Mouse (Mus musculus) ES-E14 (cell line): Measurements from ENCODE around the gene Prrt1. TPM values are rescaled to one million over a fixed set of nuclear protein-coding genes. Genes with fewer than 3 reads are reported as not detected.

Experiments used
- DNase-seq: peaks from one replicate; pipeline ENCODE4 v3.0.0-alpha.2; 2013; ENCODE audit warnings: low read depth, low spot score
- H3K27ac ChIP-seq: 2 replicates; pipeline ENCODE4 v1.5.1; 2012; ENCODE audit warnings: low read depth, mild to moderate bottlenecking, low read length, moderate library complexity, mixed read lengths; ENCODE audit not compliant: poor library complexity, insufficient read depth, severe bottlenecking
- H3K36me3 ChIP-seq: 2 replicates; pipeline ENCODE4 v1.6.1; 2012; ENCODE audit warnings: mild to moderate bottlenecking, low read length, moderate library complexity, mixed read lengths; ENCODE audit not compliant: control insufficient read depth, poor library complexity, insufficient read depth, severe bottlenecking
- H3K4me1 ChIP-seq, 2 experiments: fragments of 150-350 bp in 1 of 2; sonication (generic) in 1 of 2; 2 replicates each; pipeline ENCODE4 v1.6.1; 2012; ENCODE audit warnings: low read length in 2 of 2, mild to moderate bottlenecking in 1 of 2, mixed read lengths in 1 of 2; ENCODE audit not compliant: control insufficient read depth in 2 of 2, insufficient read depth in 2 of 2, poor library complexity in 1 of 2
- H3K4me3 ChIP-seq, 2 experiments: fragments of 150-350 bp in 1 of 2; sonication (generic) in 1 of 2; 2 replicates each; pipeline ENCODE4 v1.5.1; 2012; ENCODE audit warnings: low read length in 2 of 2, low read depth in 1 of 2, mild to moderate bottlenecking in 1 of 2, mixed read lengths in 1 of 2; ENCODE audit not compliant: insufficient read depth in 1 of 2, poor library complexity in 1 of 2, severe bottlenecking in 1 of 2
- H3K9ac ChIP-seq: 2 replicates; pipeline ENCODE4 v1.6.1; 2012; ENCODE audit warnings: low read depth, mild to moderate bottlenecking, low read length, mixed read lengths; ENCODE audit not compliant: poor library complexity, insufficient read depth, severe bottlenecking
- H3K9me3 ChIP-seq: fragments of 150-350 bp; sonication (generic); 2 replicates; pipeline ENCODE4 v1.6.1; 2012; ENCODE audit warnings: low read depth, mild to moderate bottlenecking, low read length; ENCODE audit not compliant: control insufficient read depth, insufficient read depth
- CHD2 ChIP-seq: IDR thresholded peaks from 2 replicates; pipeline ENCODE4 v1.6.1; 2014; ENCODE audit warnings: mild to moderate bottlenecking, low read depth, low read length, inconsistent platforms
- HCFC1 ChIP-seq: IDR thresholded peaks from 2 replicates; pipeline ENCODE4 v1.6.1; 2012; ENCODE audit warnings: low read length, inconsistent platforms, borderline replicate concordance; ENCODE audit not compliant: insufficient read depth
- MAFK ChIP-seq: IDR thresholded peaks from 2 replicates; pipeline ENCODE4 v1.6.1; 2014; ENCODE audit warnings: mild to moderate bottlenecking, low read depth, low read length, inconsistent platforms; ENCODE audit not compliant: insufficient read depth
- ZC3H11A ChIP-seq: IDR thresholded peaks from 2 replicates; pipeline ENCODE4 v1.6.1; 2012; ENCODE audit warnings: low read depth, mild to moderate bottlenecking, inconsistent platforms, low read length, borderline replicate concordance
- ZNF384 ChIP-seq: IDR thresholded peaks from 2 replicates; pipeline ENCODE4 v1.6.1; 2012; ENCODE audit warnings: low read depth, low read length, inconsistent platforms
- in situ Hi-C, 2 experiments: fragments of 600-800 bp; cut with MboI; formaldehyde crosslinking; loops; one replicate each; pipeline ENCODE4 v1.15.1; 2025; ENCODE audit warnings: low sequenced_read_pairs in 2 of 2, inconsistent platforms in 1 of 2; ENCODE audit not compliant: unreplicated experiment in 2 of 2
- total RNA-seq: library from RNA; depleted of rRNA; stranded (reverse); fragments of 300-350 nt; gene quantifications from 2 replicates; pipeline ENCODE4 v1.2.3, GENCODE M21; 2012

The Prrt1 gene
- total RNA-seq, 1 experiment = 0.13 TPM

GRCm38 (mm10) chr17:34613830-34614229, 15.5 kb upstream of the Prrt1 start:
- H3K4me1 ChIP-seq = no peaks in the 10 kb centered on the region; a peak in 1 of 4 replicates
- no peak overlapping the region for H3K4me3 ChIP-seq
- TF ChIP-seq ZC3H11A (no peak), CHD2 (no peak), ZNF384 (no peak), HCFC1 (no peak), MAFK (no peak)
- H3K36me3 ChIP-seq = peaks cover 28% of the 10 kb centered on the region; the same call in 1 of the 2 replicates
- no peaks in the 10 kb centered on the region for H3K9me3 ChIP-seq
- no peak overlapping the region for H3K27ac ChIP-seq
- in situ Hi-C loops = no loop called here
- H3K9ac ChIP-seq = no peak overlapping the region
- DNase-seq = no peak

GRCm38 (mm10) chr17:34615871-34616270, 13.5 kb upstream of the Prrt1 start, which contains the start of gene Egfl8:
Egfl8 (minus strand) TSS chr17:34615971.
- Histone ChIP-seq H3K9ac (no peak within 1 kb of the TSS), H3K9me3 (no peaks in the 10 kb centered on the region), H3K36me3 (peaks cover 28% of the 10 kb centered on the region; the same call in 1 of the 2 replicates), H3K4me3 (no peak within 1 kb of the TSS), H3K27ac (no peak within 1 kb of the TSS), H3K4me1 (no peaks in the 10 kb centered on the region; a peak in 1 of 4 replicates)
- TF ChIP-seq CHD2 (no peak), ZNF384 (no peak), ZC3H11A (no peak), MAFK (no peak), HCFC1 (no peak)
- no peak for DNase-seq
- in situ Hi-C loops = no loop called here

GRCm38 (mm10) chr17:34618999-34619398, 10.3 kb upstream of the Prrt1 start:
- peaks cover 7% of the 10 kb centered on the region; the same call in 1 of the 2 replicates for H3K36me3 ChIP-seq

GRCm38 (mm10) chr17:34621006-34621405, 8.3 kb upstream of the Prrt1 start:
- Histone ChIP-seq H3K36me3 (peaks cover 6% of the 10 kb centered on the region; the same call in 1 of the 2 replicates), H3K4me3 (no peak overlapping the region), H3K4me1 (peaks cover 0 to 6% of the 10 kb centered on the region in 2 experiments; a peak in 1 of 4 replicates), H3K9ac (no peak overlapping the region), H3K9me3 (no peaks in the 10 kb centered on the region), H3K27ac (no peak overlapping the region)
- no peak for DNase-seq
- in situ Hi-C loops = no loop called here
- TF ChIP-seq ZNF384 (no peak), MAFK (no peak), HCFC1 (no peak), ZC3H11A (no peak)

More at GRCm38 (mm10) chr17:34618999-34619398, 10.3 kb upstream of the Prrt1 start:
- Histone ChIP-seq H3K4me1 (peaks cover 0 to 4% of the 10 kb centered on the region in 2 experiments; a peak in 1 of 4 replicates), H3K9ac (no peak overlapping the region), H3K27ac (no peak overlapping the region), H3K4me3 (no peak overlapping the region), H3K9me3 (no peaks in the 10 kb centered on the region)
- no peak for TF ChIP-seq MAFK
- no peak for TF ChIP-seq HCFC1
- TF ChIP-seq CHD2 = no peak
- no peak for TF ChIP-seq ZC3H11A
- TF ChIP-seq ZNF384 = no peak
- in situ Hi-C loops = no loop called here
- peak; percentile 73 for DNase-seq

GRCm38 (mm10) chr17:34623161-34623560, 6.2 kb upstream of the Prrt1 start:
- TF ChIP-seq HCFC1 (no peak), ZNF384 (no peak), ZC3H11A (no peak), CHD2 (no peak), MAFK (no peak)
- H3K9ac ChIP-seq = peak overlapping the region; percentile 21; the same call in 1 of the 2 replicates
- no peak for DNase-seq

More at GRCm38 (mm10) chr17:34623161-34623560, 6.2 kb upstream of the Prrt1 start:
- no peak overlapping the region for H3K4me3 ChIP-seq
- peaks cover 6% of the 10 kb centered on the region; the same call in 1 of the 2 replicates for H3K36me3 ChIP-seq
- no peaks in the 10 kb centered on the region for H3K9me3 ChIP-seq
- H3K27ac ChIP-seq = no peak overlapping the region
- H3K4me1 ChIP-seq = peaks cover 0 to 9% of the 10 kb centered on the region in 2 experiments; a peak in 1 of 4 replicates
- in situ Hi-C loops = no loop called here
